8 mouse cellular contexts compared by ENCODE assay signal in the genomic region with DNA sequence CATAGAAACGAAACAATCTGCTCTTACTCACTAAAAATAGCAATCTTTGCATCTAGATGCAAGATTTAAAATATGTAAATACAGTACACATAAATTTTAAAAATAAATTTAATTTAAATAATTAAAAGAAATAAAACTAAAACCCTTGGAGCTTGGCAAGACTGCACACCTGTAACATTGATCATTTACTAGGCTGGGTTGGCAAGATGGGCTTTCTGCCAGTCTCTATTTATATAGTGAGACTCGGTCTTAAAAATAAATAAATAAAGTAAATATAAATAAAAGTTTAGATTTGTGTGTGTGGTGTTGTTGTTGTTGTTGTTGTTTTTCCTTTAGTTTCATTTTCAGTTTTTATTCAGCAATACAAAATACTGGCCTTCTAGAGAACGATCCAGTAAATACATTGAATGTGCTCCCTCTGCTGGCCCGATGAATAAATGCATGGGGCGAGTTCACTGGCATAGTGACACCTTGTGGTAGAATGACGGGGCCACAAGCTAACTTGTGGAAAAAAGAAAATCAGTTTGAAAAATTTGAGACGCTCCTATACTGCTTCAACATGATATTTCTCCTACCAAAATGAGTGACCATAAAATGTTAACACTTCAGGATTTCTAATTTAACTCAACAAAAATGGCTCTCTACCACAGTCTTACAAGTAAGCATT. TPM values are rescaled to one million over a fixed set of nuclear protein-coding genes. Genes with fewer than 3 reads are reported as not detected.
DNase-seq lines count a peak whose midpoint lies in the region; TF ChIP-seq lines count a peak whose summit lies in the region.

No protein-coding gene starts in this region.

- DNase-seq in left cerebral cortex, adult 11 months (ENCODE audit: low spot score), result peak; percentile 43
- no peak for DNase-seq in left cerebral cortex, adult 8-10 months (ENCODE audit: low spot score in 2 of 2)
- DNase-seq in cerebellum, postnatal 4 days (ENCODE audit: low spot score in 2 of 2), result peak; percentile 41 to 51
- DNase-seq in gastrocnemius, postnatal 25 days, result peak; percentile 41
- DNase-seq in kidney, adult 8-10 months, result peak; percentile 59 to 76
- peak; percentile 69 for DNase-seq in liver
- DNase-seq in spleen, postnatal 14 days (ENCODE audit: low spot score in 2 of 2), result peak; percentile 36 to 70

- no peaks in the 10 kb centered on the region for H3K27me3 ChIP-seq in myocyte (ENCODE audit: control insufficient read depth, insufficient read depth, insufficient read length)

- no peak overlapping the region for H3ac ChIP-seq in myocyte (ENCODE audit: control insufficient read depth, insufficient read length)

- TF ChIP-seq POLR2A in myocyte (IDR thresholded peaks at IDR 0.05; ENCODE audit: insufficient read length, low read depth), result no peak

- no peaks in the 10 kb centered on the region for H3K36me3 ChIP-seq in myocyte (ENCODE audit: control insufficient read depth, insufficient read depth)

- peak overlapping the region; percentile 52 for H3K4me2 ChIP-seq in myocyte (ENCODE audit: low read depth)

- no peaks in the 10 kb centered on the region for H3K79me2 ChIP-seq in myocyte (ENCODE audit: control insufficient read depth, insufficient read depth)

- no peak overlapping the region for H3K4me3 ChIP-seq in myocyte

TF ChIP-seq in myocyte, 11 proteins besides CTCF, POLR2A, EP300 and RAD21:
- TF ChIP-seq MYOG (IDR thresholded peaks at IDR 0.05; ENCODE audit: control insufficient read depth in 1 of 3, insufficient read depth in 1 of 3, insufficient read length in 2 of 3, low read depth in 2 of 3) (no peak), TCF12 (IDR thresholded peaks at IDR 0.05; ENCODE audit: insufficient read depth, poor library complexity, severe bottlenecking) (no peak), USF1 (IDR thresholded peaks at IDR 0.05; ENCODE audit: low read depth) (no peak), CEBPB (IDR thresholded peaks at IDR 0.05; ENCODE audit: insufficient read depth, poor library complexity, severe bottlenecking) (no peak), MAX (IDR thresholded peaks at IDR 0.05; ENCODE audit: low read depth) (no peak), TCF3 (IDR thresholded peaks at IDR 0.05; ENCODE audit: insufficient read length, low read depth) (no peak), E2F4 (IDR thresholded peaks at IDR 0.05; ENCODE audit: insufficient read depth) (no peak), REST (IDR thresholded peaks at IDR 0.05; ENCODE audit: insufficient read depth, insufficient read length) (no peak), SRF (IDR thresholded peaks at IDR 0.05; ENCODE audit: control insufficient read depth, insufficient read length, low read depth) (no peak), MYOD1 (IDR thresholded peaks at IDR 0.05; ENCODE audit: control insufficient read depth in 1 of 3, insufficient read length in 2 of 3, low read depth in 2 of 3) (no peak), POLR2AphosphoS2 (IDR thresholded peaks at IDR 0.05; ENCODE audit: insufficient read length, low read depth) (no peak)

RNA-seq across cellular contexts. Expression of a gene that starts 24.6 kb away (rescaled TPM):
- 1 to 10 TPM; 3.3 to 4.8 (median 3.9) TPM for total RNA-seq in left cerebral cortex, adult 8-10 months (2022)
- 1 to 10 TPM; 1.2 to 1.3 TPM for total RNA-seq in gastrocnemius, postnatal 25 days (2021)
- polyA plus RNA-seq in myocyte (2012; fragmentation: generic; extraction: Trizol), result 2.6 TPM

RNA-seq across cellular contexts. Expression of a gene that starts 31.8 kb away (rescaled TPM):
- 10 to 100 TPM; 11.3 to 13.0 (median 11.6) TPM for total RNA-seq in left cerebral cortex, adult 8-10 months (2022)
- total RNA-seq in gastrocnemius, postnatal 25 days (2021), result under 1 TPM; 0.31 to 0.38 TPM
- polyA plus RNA-seq in myocyte (2012; fragmentation: generic; extraction: Trizol), result 0.90 TPM

Comparison
In these comparisons a context has a peak if more than half of its experiments do, and no peak if none do; other contexts are left out.
1. DNase-seq: peak in left cerebral cortex, adult 11 months (single experiment), cerebellum, postnatal 4 days (2 of 2), gastrocnemius, postnatal 25 days (single experiment), kidney, adult 8-10 months (2 of 2), liver (single experiment) and spleen, postnatal 14 days (2 of 2); none in left cerebral cortex, adult 8-10 months (0 of 2).
2. RNA of a gene that starts 31.8 kb away (total RNA-seq): 11.3 to 13.0 TPM in left cerebral cortex, adult 8-10 months; 0.31 to 0.38 TPM in gastrocnemius, postnatal 25 days; every median in the first group is over 4 times any median in the second.